Mouse (Mus musculus) heart, adult 9 months (tissue): ENCODE measurements around the gene Klk1b22.
"Not testable (repeated sequence)": the region's sequence is repeated elsewhere in the genome, so short reads cannot be mapped to it uniquely, and the experiment has no call there.

Source experiments
- DNase-seq, 2 experiments: peaks; one replicate each; pipeline ENCODE4 v3.0.0; 2022; ENCODE audit warnings: low spot score in 2 of 2

Klk1b22 gene

DNA sequence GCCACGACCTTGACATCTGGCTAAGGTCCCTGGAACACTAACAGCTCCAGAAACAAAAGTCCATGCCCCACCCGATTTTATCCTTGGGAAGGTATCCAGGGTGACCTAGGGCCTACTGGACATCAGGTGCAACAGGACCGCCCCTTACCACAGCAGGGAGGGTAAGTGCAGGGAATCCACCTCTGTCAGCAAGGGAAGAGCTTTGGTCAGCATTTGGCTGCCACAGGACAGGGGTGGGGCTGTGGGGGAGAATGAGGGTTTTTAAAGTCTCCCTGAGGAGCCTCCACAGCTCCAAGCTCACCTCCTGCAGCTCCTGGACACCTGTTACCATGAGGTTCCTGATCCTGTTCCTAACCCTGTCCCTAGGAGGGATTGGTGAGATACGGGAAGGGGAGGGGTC, at the start of gene Klk1b22:
Gene Klk1b22 (plus strand): TSS at position 301 of the 400 bp plus-strand sequence.
- DNase-seq, result no peak

DNA sequence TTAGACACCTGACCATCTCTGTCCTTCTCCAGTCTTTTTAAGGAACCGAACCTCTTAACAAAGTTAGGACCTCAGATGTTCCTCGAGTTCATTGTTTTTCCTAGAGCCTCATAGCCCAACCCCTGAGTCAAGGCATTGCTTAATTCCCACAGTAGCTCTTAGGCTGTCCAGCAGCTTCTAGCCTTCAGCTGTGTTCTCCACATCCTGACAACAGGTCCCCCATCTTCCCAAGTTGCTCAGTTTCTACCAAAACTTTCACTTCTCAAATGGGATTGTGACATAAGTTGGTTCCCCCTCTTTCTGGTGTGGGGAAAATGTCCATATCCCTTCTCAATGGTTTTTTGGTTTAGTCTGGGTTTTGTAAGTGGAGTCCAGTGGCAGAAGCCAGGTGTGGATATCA, 40.4 kb upstream of the Klk1b22 start:
- DNase-seq, result no peak

DNA sequence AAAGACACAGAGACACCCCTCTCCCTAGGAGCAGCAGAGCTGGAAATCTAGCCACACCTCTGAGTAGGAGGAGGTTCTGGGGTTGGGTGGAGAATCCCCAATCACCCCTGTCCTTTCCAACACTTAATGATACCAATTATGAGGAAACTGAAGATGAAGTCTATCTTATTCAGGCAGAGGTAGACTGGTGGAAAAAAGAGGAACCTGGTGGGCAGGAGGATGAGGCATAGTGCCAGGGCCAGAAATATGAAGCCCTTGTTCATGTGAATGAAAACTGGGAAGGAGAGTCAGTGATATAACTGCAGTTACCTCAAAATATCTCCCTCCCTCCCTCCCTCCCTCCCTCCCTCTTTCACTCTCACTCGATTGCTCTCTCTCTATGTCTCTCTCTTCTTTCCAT, 34.8 kb upstream of the Klk1b22 start:
- no peak for DNase-seq

DNA sequence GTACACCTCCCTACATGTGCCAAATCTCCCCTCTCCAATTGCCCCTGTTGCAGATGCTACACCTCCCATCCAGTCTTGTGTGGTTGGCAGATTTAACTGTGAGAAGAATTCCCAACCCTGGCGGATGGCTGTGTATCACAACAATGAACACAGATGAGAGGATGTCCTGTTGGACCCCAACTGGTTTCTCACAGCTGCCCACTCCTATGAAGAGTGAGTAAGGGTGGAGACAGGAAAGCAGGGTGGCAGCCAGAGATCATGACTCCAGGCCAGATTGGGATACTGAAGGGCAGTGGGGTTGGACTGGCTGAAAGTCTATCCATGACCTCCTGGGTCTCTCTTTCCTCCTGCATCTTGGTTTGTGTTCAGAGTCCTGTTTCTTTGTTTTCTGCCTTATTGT, 16.4 kb upstream of the Klk1b22 start:
- DNase-seq, result no peak

DNA sequence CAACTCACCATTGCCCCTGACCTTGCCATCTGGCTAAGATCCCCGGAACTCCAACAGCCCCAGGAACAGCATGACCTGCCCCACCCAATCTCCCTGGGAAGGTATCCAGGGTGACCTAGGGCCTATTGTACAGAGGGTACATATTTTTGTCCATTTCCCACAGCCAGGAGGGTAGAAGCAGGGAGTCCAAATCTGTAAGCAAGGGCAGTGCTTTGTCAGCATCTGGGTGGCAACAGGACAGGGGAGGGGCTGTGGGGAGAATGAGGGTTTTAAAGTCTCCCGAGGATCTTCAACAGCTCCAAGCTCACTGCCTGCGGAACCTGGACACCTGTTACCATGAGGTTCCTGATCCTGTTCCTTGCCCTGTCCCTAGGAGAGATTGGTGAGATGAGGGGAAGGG, 10.4 kb upstream of the Klk1b22 start, which contains the start of gene Klk1b21:
Gene Klk1b21 (plus strand): TSS at position 301 of the 400 bp plus-strand sequence.
- DNase-seq, result not testable (repeated sequence)

DNA sequence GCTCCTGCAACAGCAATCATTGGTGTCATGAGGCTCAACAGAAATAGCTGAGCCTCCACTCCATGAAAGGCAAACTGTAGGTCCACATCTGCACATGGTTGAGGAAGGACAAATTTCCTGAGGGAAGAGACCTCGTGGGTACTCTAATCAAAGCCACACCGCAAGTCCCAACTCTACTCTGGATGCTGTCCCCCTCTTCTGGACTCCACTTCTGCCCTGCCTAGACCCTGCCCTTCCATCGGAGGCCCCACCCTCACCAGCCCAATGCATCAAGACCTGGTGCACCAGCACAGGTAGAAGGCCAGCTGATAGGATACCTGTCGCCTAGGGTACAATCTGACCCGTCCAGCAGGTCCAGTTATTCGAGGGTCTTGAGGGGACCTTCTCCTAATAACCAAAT, 11.0 kb downstream of the Klk1b22 start:
- DNase-seq, result no peak

DNA sequence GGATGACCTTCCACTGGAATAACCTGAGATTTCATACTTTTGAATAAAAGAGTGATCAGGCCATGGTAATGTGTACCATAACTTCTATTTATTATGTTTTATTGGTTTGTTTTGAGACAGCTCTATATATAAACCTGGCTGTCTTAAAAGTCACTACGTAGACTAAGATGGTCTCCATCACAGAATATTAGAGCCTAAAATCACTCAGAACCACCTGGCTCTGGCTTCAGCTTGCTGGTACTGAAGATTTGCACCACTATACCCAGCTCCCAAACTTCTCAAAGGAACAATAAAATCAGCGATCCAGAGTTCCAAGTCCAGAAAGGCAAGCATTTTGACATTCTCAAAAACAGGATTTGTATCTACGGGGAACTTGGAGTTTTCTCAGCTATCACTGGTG, 24.0 kb downstream of the Klk1b22 start, which contains the start of gene Klk1b16:
Gene Klk1b16 (plus strand): TSS at position 301 of the 400 bp plus-strand sequence.
- no peak for DNase-seq
